Mouse (Mus musculus): ENCODE data around the gene Rtn2.

The Rtn2 gene

GRCm38 (mm10) chr7:19301461-19302263 lies 19.2 kb downstream of the Rtn2 start:
- no peak for DNase-seq (ENCODE audit: low spot score)

- no peak for DNase-seq (ENCODE audit: low spot score)
Observed at GRCm38 (mm10) chr7:19302264-19303045, 20.0 kb downstream of the Rtn2 start.

- DNase-seq (ENCODE audit: low spot score), result no peak
Observed at GRCm38 (mm10) chr7:19303046-19303305, 20.6 kb downstream of the Rtn2 start.

GRCm38 (mm10) chr7:19303770-19304169 lies 21.3 kb downstream of the Rtn2 start:
- peak; percentile 20 for DNase-seq (ENCODE audit: low spot score)

- DNase-seq (ENCODE audit: low spot score), result no peak
Observed at GRCm38 (mm10) chr7:19304501-19305412, 22.3 kb downstream of the Rtn2 start.

GRCm38 (mm10) chr7:19305413-19305735 lies 22.9 kb downstream of the Rtn2 start:
- no peak for DNase-seq (ENCODE audit: low spot score)

GRCm38 (mm10) chr7:19305796-19306765 lies 23.7 kb downstream of the Rtn2 start:
- DNase-seq (ENCODE audit: low spot score), result no peak

GRCm38 (mm10) chr7:19306819-19307738 lies 24.7 kb downstream of the Rtn2 start:
- DNase-seq (ENCODE audit: low spot score), result no peak

GRCm38 (mm10) chr7:19307739-19308453 lies 25.5 kb downstream of the Rtn2 start:
- DNase-seq (ENCODE audit: low spot score), result peak; percentile 67

- peak; percentile 91 for DNase-seq (ENCODE audit: low spot score)
Observed at GRCm38 (mm10) chr7:19308454-19309277, 26.2 kb downstream of the Rtn2 start.

- no peak for DNase-seq (ENCODE audit: low spot score)
Observed at GRCm38 (mm10) chr7:19309278-19309883, 27.0 kb downstream of the Rtn2 start.

- DNase-seq (ENCODE audit: low spot score), result peak; percentile 88
Observed at GRCm38 (mm10) chr7:19309884-19310641, 27.6 kb downstream of the Rtn2 start, which contains the start of gene Fosb. Gene Fosb, minus strand, starts transcription at chr7:19310051.

GRCm38 (mm10) chr7:19311991-19312390 lies 29.6 kb downstream of the Rtn2 start:
- no peak for DNase-seq (ENCODE audit: low spot score)

GRCm38 (mm10) chr7:19314033-19314432 lies 31.6 kb downstream of the Rtn2 start:
- no peak for DNase-seq (ENCODE audit: low spot score)

GRCm38 (mm10) chr7:19316451-19317161 lies 34.2 kb downstream of the Rtn2 start:
- DNase-seq (ENCODE audit: low spot score), result no peak

- DNase-seq (ENCODE audit: low spot score), result no peak
Observed at GRCm38 (mm10) chr7:19318201-19318600, 35.8 kb downstream of the Rtn2 start.

- no peak for DNase-seq (ENCODE audit: low spot score)
Observed at GRCm38 (mm10) chr7:19318676-19319075, 36.3 kb downstream of the Rtn2 start.

Measured in ovary, adult 18-20 months (tissue).